Mouse (Mus musculus) CH12.LX (cell line): Measurements from ENCODE around the gene Foxq1.

Experiments used
- BHLHE40 ChIP-seq: IDR thresholded peaks from 2 replicates; pipeline ENCODE4 v1.6.1; 2011; ENCODE audit warnings: mild to moderate bottlenecking, low read depth, low read length, improper control_type of control experiment
- CTCF ChIP-seq, 2 experiments: IDR thresholded peaks in 1 of 2; conservative IDR thresholded peaks in 1 of 2; 2 replicates each; pipeline ENCODE4 v1.5.1; 2011 to 2012; ENCODE audit warnings: low read depth in 2 of 2, low read length in 2 of 2, improper control_type of control experiment in 1 of 2, inconsistent platforms in 1 of 2, mild to moderate bottlenecking in 1 of 2, moderate library complexity in 1 of 2
- E2F4 ChIP-seq: IDR thresholded peaks from 2 replicates; pipeline ENCODE4 v1.6.1; 2011; ENCODE audit warnings: low read depth, low read length, improper control_type of control experiment; ENCODE audit not compliant: insufficient replicate concordance
- EP300 ChIP-seq: IDR thresholded peaks from 2 replicates; pipeline ENCODE4 v1.6.1; 2011; ENCODE audit warnings: low read length, improper control_type of control experiment
- IRF4 ChIP-seq: IDR thresholded peaks from 2 replicates; pipeline ENCODE4 v1.6.1; 2014; ENCODE audit warnings: low read depth, mild to moderate bottlenecking, inconsistent platforms, low read length, improper control_type of control experiment
- KAT2A ChIP-seq: IDR thresholded peaks from 2 replicates; pipeline ENCODE4 v1.6.1; 2012; ENCODE audit warnings: low read length, improper control_type of control experiment, inconsistent platforms; ENCODE audit not compliant: insufficient replicate concordance
- MAFK ChIP-seq: IDR thresholded peaks from 2 replicates; pipeline ENCODE4 v1.6.1; 2011; ENCODE audit warnings: low read length, improper control_type of control experiment; ENCODE audit not compliant: insufficient replicate concordance
- MAX ChIP-seq: IDR thresholded peaks from 2 replicates; pipeline ENCODE4 v1.6.1; 2011; ENCODE audit warnings: low read length, improper control_type of control experiment
- POLR2A ChIP-seq: IDR thresholded peaks from 2 replicates; pipeline ENCODE4 v1.6.1; 2011; ENCODE audit warnings: low read depth, mild to moderate bottlenecking, improper control_type of control experiment, low read length
- POLR2AphosphoS2 ChIP-seq: IDR thresholded peaks from 2 replicates; pipeline ENCODE4 v1.6.1; 2011; ENCODE audit warnings: low read depth, low read length, improper control_type of control experiment
- RAD21 ChIP-seq: IDR thresholded peaks from 2 replicates; pipeline ENCODE4 v1.6.1; 2011; ENCODE audit warnings: low read depth, mild to moderate bottlenecking, low read length, improper control_type of control experiment, moderate library complexity
- SMC3 ChIP-seq: IDR thresholded peaks from 2 replicates; pipeline ENCODE4 v1.6.1; 2011; ENCODE audit warnings: low read depth, low read length, improper control_type of control experiment
- USF1 ChIP-seq: IDR thresholded peaks from 2 replicates; pipeline ENCODE4 v1.6.1; 2014; ENCODE audit warnings: low read depth, mild to moderate bottlenecking, inconsistent platforms, low read length, improper control_type of control experiment
- ZKSCAN1 ChIP-seq: IDR thresholded peaks from 2 replicates; pipeline ENCODE4 v1.6.1; 2012; ENCODE audit warnings: low read depth, inconsistent platforms, low read length, improper control_type of control experiment, borderline replicate concordance

GRCm38 (mm10) chr13:31547610-31548009, 8.3 kb upstream of the Foxq1 start:
- no peak for TF ChIP-seq POLR2A
- TF ChIP-seq CTCF (conservative IDR thresholded peaks at IDR 0.05 in 1 of 2, IDR thresholded peaks at IDR 0.05 in 1 of 2; ENCODE audit: low read depth in 2 of 2, low read length in 2 of 2) = no peak
- TF ChIP-seq EP300 = no peak
- no peak for TF ChIP-seq E2F4
- no peak for TF ChIP-seq KAT2A
- TF ChIP-seq MAFK = no peak
- no peak for TF ChIP-seq RAD21
- TF ChIP-seq MAX = no peak
- no peak for TF ChIP-seq SMC3
- TF ChIP-seq BHLHE40 = no peak
- TF ChIP-seq IRF4 = no peak
- TF ChIP-seq ZKSCAN1 = no peak
- TF ChIP-seq POLR2AphosphoS2 = no peak
- TF ChIP-seq USF1 = no peak
